Mouse (Mus musculus): Measurements from ENCODE around the gene Nhlrc3.

GRCm38 (mm10) chr3:53474179-53474578, 11.0 kb upstream of the Nhlrc3 start:
- TF ChIP-seq GATA1 (IDR thresholded peaks at IDR 0.05; ENCODE audit: borderline replicate concordance, low read length) (no peak), FLI1 (IDR thresholded peaks at IDR 0.05; ENCODE audit: low read length) (no peak)

Measured in megakaryocyte, embryonic 14.5 days (primary cell).